Mouse (Mus musculus) frontal cortex, postnatal 25 days (tissue): ENCODE data around the gene Cmc2.

Experiments
- DNase-seq, 2 experiments: peaks; one replicate each; pipeline ENCODE4 v3.0.0; 2022; ENCODE audit warnings: low spot score in 2 of 2

Gene Cmc2

GRCm38 (mm10) chr8:116921337-116922059 lies at the start of gene Cmc2, which contains the start of gene Cenpn:
Gene Cmc2, minus strand, starts transcription at chr8:116921455.
Gene Cenpn, plus strand, starts transcription at chr8:116921730.
- peak; percentile 82 to 85 for DNase-seq

DNA sequence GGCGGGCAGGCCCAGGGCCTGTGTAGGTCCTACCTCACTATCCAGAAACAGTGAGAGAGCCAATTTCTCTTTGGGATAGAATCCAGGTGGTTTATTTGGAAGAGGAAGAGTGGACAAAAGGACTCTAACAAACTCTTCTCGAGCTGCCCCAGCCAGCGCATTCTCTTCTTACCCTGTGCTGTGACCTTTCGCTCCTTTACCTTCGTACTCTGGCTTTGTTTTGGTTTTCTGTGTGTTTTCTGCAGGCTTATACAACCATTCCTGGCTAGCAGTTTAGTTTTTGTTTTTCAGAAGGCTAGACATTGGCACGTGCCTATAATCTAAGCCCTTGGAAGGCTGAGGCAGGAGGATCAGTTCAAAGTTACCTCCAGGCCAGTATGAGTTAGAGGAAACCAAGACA lies 48.3 kb upstream of the Cmc2 start:
- no peak for DNase-seq

DNA sequence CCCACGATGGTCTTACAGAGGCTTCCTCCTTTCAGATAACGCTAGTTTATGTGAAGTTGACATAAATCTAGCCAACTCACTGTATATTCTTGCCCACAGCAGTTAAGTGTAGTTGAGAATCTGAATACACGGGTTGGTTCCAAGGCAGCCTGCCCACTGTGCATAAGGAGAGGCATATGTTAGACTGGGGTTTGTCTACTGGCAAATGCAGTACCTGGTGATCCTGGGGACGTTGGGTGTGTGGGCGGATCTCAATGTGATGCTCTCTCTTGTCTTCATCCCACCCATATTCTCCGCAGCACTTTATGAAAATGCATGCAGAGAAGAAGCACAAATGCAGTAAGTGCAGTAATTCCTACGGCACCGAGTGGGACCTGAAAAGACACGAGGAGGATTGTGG lies 33.2 kb upstream of the Cmc2 start:
- DNase-seq: peak; percentile 52 to 64

DNA sequence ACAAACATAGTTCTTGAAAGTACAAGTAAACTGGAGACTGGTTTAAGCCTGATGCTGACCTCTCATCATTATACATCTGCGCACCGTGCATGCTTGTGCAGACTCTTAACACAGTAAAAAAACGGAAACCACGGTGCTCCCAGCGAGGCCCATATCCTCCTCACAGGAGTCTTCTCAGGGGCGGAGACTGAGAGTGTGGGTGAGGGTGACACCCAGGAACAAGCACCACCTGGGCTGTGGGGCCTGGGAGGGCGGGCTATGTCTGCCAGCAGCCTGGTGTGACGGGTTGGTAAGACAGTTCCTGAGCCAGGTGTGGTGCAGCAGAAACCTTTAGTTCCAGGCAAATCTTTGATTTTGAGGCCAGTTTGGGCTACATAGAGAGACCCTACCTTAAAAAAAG lies 31.2 kb upstream of the Cmc2 start:
- DNase-seq: no peak

- no peak for DNase-seq
These were observed 30.5 kb upstream of the Cmc2 start for GRCm38 (mm10) chr8:116951778-116952177.

DNA sequence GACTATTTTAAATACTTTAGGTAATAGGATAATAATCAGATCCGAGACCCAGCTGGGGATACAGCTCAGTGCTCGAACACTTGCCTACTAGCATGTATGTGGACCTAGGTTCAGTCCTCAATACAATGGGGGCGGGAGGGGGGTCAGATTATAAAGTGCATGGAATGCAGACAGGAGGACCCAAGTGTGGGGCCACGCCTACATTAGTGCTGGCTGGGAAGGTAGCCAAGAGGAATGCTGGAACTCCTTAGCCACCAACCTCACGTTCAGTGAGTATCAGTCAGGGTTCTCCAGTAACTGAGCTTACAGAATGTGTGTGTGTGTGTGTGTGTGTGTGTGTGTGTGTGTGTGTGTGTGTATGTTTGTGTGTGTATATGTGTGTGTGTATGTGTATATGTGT lies 30.1 kb upstream of the Cmc2 start:
- no peak for DNase-seq

GRCm38 (mm10) chr8:116947589-116947988 lies 26.3 kb upstream of the Cmc2 start:
- no peak for DNase-seq

- DNase-seq: no peak
These were observed 25.6 kb upstream of the Cmc2 start for GRCm38 (mm10) chr8:116946851-116947250.

DNA sequence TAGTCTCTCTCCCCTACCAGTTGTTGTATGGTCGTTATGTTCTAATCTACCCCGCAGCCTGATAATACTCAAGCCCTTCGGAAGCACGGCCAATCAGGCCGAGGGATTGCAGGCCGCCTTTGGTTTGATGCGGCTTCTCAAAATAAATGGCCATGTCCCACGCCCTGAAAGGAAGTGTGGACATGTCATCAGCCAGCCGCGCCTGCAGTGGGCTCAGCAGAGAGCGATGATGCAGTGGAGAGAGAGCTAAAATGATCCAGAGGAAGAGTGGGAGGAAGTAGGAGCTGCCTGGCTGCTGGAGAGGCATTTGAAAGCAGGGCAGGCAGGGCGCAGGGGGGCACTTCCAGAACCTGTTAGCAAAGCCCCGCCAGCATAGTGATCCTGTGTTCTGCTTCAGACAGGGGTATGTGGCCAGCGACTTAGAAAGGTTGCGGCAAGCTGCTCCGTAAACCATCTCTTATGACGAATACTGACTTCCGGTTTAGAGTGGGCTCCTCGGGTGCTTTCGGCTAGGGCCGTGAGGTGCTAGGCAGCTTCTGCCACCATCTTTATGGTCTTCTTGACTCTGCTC lies 25.1 kb upstream of the Cmc2 start:
- peak; percentile 28 to 42 for DNase-seq

DNA sequence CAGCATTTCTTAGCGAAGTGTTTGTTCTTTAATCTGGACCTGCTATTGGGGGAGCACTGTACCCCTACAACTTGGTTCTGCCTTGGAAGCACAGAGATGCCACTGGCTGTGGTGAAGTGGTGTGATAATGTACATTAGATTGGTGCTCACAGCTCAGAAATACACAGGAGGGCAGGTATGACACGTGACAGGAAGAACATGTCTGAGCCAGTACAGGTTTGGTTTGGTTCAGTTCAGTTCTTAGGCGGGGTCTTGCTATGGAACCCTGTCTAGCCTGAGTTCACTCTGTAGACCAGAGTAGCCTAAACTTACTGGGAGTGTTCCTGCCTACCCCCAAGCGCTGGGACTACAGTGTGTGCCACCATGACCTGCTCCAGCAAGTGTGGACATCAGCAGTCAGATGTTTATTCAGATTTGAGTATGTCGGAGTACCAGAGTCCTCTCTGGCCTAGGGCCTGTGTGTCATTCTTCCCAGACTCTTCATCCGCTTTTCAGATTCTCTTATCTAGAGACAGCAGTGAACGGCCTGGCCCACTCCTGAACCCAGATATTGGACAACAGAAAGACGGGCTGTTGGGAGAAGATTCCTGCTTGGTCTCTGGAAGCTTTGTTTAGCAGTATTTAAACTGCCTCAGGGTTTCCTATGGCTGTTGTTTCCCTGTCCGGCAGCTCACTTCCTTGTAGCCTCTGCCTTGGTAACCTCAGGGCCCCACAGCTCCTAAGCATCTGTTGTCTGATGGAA lies 24.1 kb upstream of the Cmc2 start:
- DNase-seq: no peak

DNA sequence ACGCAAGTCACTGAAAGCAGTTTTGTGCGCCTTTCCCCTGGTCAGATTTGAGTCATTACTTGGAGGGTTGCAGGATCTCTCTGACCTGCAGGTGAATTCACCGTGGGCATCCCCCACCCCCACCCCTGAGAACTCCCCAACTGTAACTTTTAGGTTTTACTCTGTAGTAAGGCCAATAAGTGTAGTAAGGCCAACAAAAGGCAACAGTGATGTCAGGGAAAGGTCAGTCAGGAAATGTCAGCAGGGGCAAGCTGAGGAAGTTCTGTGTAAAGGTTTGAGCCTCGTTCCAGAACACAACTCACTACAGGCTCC lies 23.1 kb upstream of the Cmc2 start:
- DNase-seq: no peak

- DNase-seq: peak in 1 of 2 experiments; percentile 25
These were observed 22.5 kb upstream of the Cmc2 start for GRCm38 (mm10) chr8:116943555-116944384.

GRCm38 (mm10) chr8:116943161-116943554 lies 21.9 kb upstream of the Cmc2 start, which contains the start of gene Atmin:
Gene Atmin, plus strand, starts transcription at chr8:116943393.
- DNase-seq: peak; percentile 66 to 69

GRCm38 (mm10) chr8:116942284-116943058 lies 21.2 kb upstream of the Cmc2 start:
- DNase-seq: no peak

DNA sequence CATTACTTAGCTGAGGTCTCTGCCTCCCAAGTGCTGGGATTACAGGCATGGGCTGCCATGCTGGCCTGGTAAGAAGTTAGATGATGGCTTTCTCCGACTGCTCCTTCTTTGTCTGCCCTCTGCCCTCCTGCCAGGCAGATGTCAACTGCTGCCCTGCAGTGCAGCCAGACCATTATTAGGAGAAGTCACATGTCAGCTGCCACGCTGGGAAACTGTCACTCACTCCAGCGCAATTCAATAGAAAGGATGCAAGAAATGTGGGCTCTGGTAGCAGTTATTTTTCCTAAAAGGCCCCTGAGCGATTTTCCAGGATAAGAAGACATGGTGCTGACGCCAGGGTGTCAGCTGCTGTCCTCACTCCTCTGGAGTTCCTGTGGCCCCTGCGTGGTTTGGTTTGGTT lies 14.3 kb upstream of the Cmc2 start:
- DNase-seq: no peak

DNA sequence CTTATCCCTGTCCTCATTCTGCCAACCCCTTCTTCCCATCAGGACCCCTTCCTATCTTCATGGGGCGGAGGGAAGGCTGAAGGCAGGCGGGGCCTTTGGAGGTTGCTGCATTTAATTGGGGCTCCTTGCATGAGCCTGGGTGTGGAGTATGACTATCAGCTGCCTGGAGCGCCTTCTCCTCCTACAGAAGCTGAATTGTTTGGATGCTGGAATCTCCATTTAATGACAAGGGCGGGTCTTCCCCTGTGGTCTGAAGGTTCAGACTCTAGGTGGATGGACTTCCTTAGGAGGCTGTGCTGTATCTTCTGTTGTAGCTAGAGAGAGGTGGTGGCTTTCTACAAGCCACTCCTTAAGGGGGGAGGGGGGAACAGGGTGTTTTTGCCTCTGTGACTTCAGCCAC lies 13.7 kb upstream of the Cmc2 start:
- no peak for DNase-seq

DNA sequence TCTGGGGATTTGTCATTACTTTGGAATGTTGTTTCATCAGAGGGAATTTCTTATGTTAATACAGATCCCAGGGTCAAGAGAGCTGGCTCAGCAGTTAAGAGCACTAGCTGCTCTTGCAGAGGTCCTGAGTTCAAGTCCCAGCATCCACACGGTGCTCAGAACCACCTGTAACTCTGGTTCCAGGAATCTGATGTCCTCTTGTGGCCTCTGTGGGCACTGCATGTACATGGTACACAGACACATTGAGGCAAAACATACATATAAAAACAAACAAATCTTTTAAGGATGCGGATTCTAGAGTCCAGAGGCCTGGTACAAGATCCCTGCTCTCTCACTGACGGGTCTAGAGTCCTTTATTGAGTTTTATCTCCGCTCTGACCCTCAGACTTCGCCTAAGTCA lies 7.3 kb upstream of the Cmc2 start:
- DNase-seq: no peak

- no peak for DNase-seq
These were observed 6.6 kb upstream of the Cmc2 start for GRCm38 (mm10) chr8:116927880-116928279.

DNA sequence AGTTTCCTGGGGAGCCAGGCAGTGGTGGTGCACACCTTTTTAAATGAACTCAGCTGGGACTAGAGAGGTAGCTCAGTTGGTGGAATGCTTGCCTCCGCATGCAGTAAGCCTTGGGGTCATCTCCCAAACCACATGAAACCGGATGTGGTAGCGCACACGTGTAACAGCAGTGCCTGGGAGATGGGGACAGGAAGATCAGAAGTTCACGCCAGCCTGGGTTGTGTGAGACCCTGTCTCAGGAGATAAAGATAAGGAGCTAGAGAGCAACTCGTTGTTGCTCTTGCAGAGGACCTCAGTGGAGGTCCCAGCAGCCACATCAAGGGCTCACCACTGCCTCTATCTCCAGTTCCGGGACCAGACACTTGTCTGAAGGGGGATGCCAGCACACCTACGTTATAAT lies 2.3 kb upstream of the Cmc2 start:
- DNase-seq: no peak

- no peak for DNase-seq
These were observed 954 bp upstream of the Cmc2 start for GRCm38 (mm10) chr8:116922060-116922757.

DNA sequence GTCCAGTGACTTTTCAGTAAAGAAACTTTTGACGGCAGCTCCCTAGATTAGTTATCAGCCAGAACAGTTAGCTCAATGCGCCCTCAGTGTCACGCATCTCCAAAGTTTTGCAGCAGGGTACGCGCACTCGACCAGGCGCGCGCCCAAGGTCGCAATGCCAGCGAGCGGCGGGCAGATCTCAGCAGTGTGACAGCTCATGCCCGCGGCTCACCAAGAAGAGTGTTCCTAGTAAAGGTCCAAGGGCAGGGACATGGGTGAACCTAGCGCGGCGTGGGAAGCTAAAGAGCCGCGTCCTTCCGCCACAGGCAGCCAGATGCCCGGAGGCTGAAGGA lies 284 bp downstream of the Cmc2 start:
- DNase-seq: no peak
